8 mouse cellular contexts compared by ENCODE assay signal in the genomic region with DNA sequence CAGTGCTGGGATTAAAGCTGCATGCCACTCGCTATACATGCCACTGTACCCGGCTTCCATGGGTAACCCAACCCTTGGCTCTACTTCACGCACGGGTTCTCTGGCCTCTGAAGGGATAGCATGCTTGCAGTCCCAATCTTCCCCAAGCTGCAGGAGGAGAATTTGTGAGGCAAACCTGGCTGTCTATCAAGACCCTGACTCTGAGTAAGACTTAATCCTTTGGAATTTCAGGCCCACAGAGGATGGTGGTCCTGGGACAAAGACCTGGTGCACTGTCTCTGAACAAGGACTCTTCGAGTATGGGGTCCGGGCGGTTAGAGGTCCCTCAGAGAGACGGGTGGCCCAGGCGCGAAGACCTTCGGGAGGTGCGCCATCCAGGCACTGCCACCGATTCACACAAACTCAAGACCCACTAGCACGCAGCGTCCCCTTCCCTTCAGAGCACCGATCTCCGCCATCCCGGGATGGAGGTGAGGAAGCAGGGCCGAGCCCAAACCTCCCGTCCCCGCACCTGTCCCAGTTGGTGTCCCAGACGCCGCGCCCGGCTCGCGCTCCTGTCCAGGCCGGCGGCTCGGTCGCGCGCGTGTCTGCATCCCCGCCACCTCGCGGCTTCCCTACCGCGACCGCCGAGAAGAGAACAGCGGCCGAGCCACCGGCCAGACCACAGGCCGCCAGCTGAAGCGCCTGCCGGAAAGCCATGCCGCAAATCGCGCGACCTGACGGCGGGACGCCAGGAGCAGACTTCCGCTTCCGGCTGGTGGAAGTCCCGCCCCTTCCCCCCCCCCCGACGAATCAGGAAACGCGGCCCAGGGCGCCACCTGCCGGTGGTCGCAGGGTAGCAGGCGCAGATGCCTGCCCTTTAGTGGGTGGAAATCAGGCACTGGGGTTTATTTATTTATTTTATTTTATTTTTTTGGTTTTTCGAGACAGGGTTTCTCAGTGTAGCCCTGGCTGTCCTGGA. TPM values are rescaled to one million over a fixed set of nuclear protein-coding genes. Genes with fewer than 3 reads are reported as not detected.
A peak's percentile ranks its signal among the peaks of the same experiment; 100 is the strongest.
DNase-seq lines count a peak whose midpoint lies in the region; ATAC-seq and TF ChIP-seq lines count a peak whose summit lies in the region.

A gene (minus strand): TSS at position 773 of the 961 bp plus-strand sequence.

- peaks cover 36% of the 10 kb centered on the region for H3K36me3 ChIP-seq in forebrain, embryonic 10.5 days (replicated peaks)
- peaks cover 23% of the 10 kb centered on the region for H3K36me3 ChIP-seq in heart, embryonic 15.5 days
- peaks cover 21% of the 10 kb centered on the region for H3K36me3 ChIP-seq in liver, embryonic 14.5 days (replicated peaks; ENCODE audit: control insufficient read depth, insufficient read depth, low read depth)
- peaks cover 11% of the 10 kb centered on the region for H3K36me3 ChIP-seq in neural tube, embryonic 11.5 days (ENCODE audit: control insufficient read depth, insufficient read depth, low read length)
- peaks cover 16% of the 10 kb centered on the region for H3K36me3 ChIP-seq in stomach, postnatal 0 days (ENCODE audit: control insufficient read depth, insufficient read depth, low read length)

- under 1% methylated on average over 66 of the region's 66 CpGs for WGBS in forebrain, embryonic 10.5 days
- WGBS in heart, embryonic 15.5 days: 1% methylated on average over 65 of the region's 66 CpGs
- under 1% methylated on average over 61 of the region's 66 CpGs for WGBS in liver, embryonic 14.5 days (ENCODE audit: insufficient replicate concordance)
- WGBS in neural tube, embryonic 11.5 days: 1% methylated on average over 64 of the region's 66 CpGs
- under 1% methylated on average over 51 of the region's 66 CpGs for WGBS in stomach, postnatal 0 days

- ATAC-seq in CD4-positive, CD25-positive, alpha-beta regulatory T cell, adult 4 months: peak; percentile 80
- ATAC-seq in heart, embryonic 15.5 days (replicated peaks; ENCODE audit: insufficient number of reproducible peaks, insufficient read depth, low FRiP score, low read depth): peak; percentile 77
- ATAC-seq in liver, embryonic 14.5 days (ENCODE audit: insufficient read depth): peak; percentile 84
- peak; percentile 90 for ATAC-seq in neural tube, embryonic 11.5 days (ENCODE audit: insufficient read depth, low FRiP score, low TSS enrichment)
- ATAC-seq in stomach, postnatal 0 days (ENCODE audit: low FRiP score, low TSS enrichment): peak; percentile 95

- 0 out of 2 replicates have a peak, but pooled peaks have one; percentile 13 for TF ChIP-seq EP300 in liver, embryonic 14.5 days (IDR thresholded peaks at IDR 0.05; ENCODE audit: low read depth)
- TF ChIP-seq EP300 in stomach, postnatal 0 days (optimal IDR thresholded peaks at IDR 0.05): no peak

- no peaks in the 10 kb centered on the region for H3K27me3 ChIP-seq in forebrain, embryonic 10.5 days (ENCODE audit: poor library complexity, severe bottlenecking)
- no peaks in the 10 kb centered on the region for H3K27me3 ChIP-seq in heart, embryonic 15.5 days
- no peaks in the 10 kb centered on the region for H3K27me3 ChIP-seq in liver, embryonic 14.5 days (ENCODE audit: control insufficient read depth, insufficient read depth, low read length)
- H3K27me3 ChIP-seq in neural tube, embryonic 11.5 days (ENCODE audit: control insufficient read depth, insufficient read depth, low read length): no peaks in the 10 kb centered on the region
- H3K27me3 ChIP-seq in stomach, postnatal 0 days (ENCODE audit: control insufficient read depth, insufficient read depth, low read length): no peaks in the 10 kb centered on the region

- H3K9ac ChIP-seq in heart, embryonic 15.5 days: peak within 1 kb of the TSS; percentile 89
- peak within 1 kb of the TSS; percentile 90 for H3K9ac ChIP-seq in liver, embryonic 14.5 days (replicated peaks)
- peak within 1 kb of the TSS; percentile 94 for H3K9ac ChIP-seq in neural tube, embryonic 11.5 days (ENCODE audit: low read length)
- H3K9ac ChIP-seq in stomach, postnatal 0 days (ENCODE audit: low read length): peak within 1 kb of the TSS; percentile 89

- H3K4me3 ChIP-seq in forebrain, embryonic 10.5 days: peak within 1 kb of the TSS; percentile 95
- H3K4me3 ChIP-seq in heart, embryonic 15.5 days: peak within 1 kb of the TSS; percentile 97
- peak within 1 kb of the TSS; percentile 70 to 87 for H3K4me3 ChIP-seq in liver, embryonic 14.5 days (ENCODE audit: insufficient read depth in 1 of 2, low read depth in 2 of 2, low read length in 2 of 2)
- peak within 1 kb of the TSS; percentile 97 for H3K4me3 ChIP-seq in neural tube, embryonic 11.5 days (ENCODE audit: low read depth, low read length)
- peak within 1 kb of the TSS; percentile 83 for H3K4me3 ChIP-seq in stomach, postnatal 0 days (ENCODE audit: low read depth, low read length)

- DNase-seq in c-Kit-negative CD71-positive TER-119-positive erythroid progenitor cells, embryonic 14.5 days (ENCODE audit: low read depth, low spot score): peak; percentile 82
- peak; percentile 95 for DNase-seq in forebrain, embryonic 10.5 days (ENCODE audit: extremely low spot score, low spot score)
- DNase-seq in kidney, postnatal 25 days: peak; percentile 93 to 95
- peak; percentile 77 to 81 (median 77) for DNase-seq in liver, embryonic 14.5 days (ENCODE audit: low read depth in 3 of 3, low spot score in 3 of 3)
- peak; percentile 93 for DNase-seq in neural tube, embryonic 11.5 days (ENCODE audit: low spot score)
- peak; percentile 96 for DNase-seq in stomach, postnatal 0 days (ENCODE audit: low spot score)

- TF ChIP-seq CTCF in liver, embryonic 14.5 days (IDR thresholded peaks at IDR 0.05; ENCODE audit: low read depth): peak; percentile 93
- TF ChIP-seq CTCF in stomach, postnatal 0 days (IDR thresholded peaks at IDR 0.05; ENCODE audit: low read depth): peak; percentile 87

- peak within 1 kb of the TSS; percentile 92 for H3K27ac ChIP-seq in forebrain, embryonic 10.5 days
- peak within 1 kb of the TSS; percentile 69 for H3K27ac ChIP-seq in heart, embryonic 15.5 days
- no peak within 1 kb of the TSS for H3K27ac ChIP-seq in liver, embryonic 14.5 days
- 0 out of 2 replicates have a peak within 1 kb of the TSS, but pooled peaks have one; percentile 53 for H3K27ac ChIP-seq in neural tube, embryonic 11.5 days (ENCODE audit: low read depth, low read length)
- H3K27ac ChIP-seq in stomach, postnatal 0 days (replicated peaks): peak within 1 kb of the TSS; percentile 78

- H3K4me1 ChIP-seq in forebrain, embryonic 10.5 days: peaks cover 13% of the 10 kb centered on the region
- H3K4me1 ChIP-seq in heart, embryonic 15.5 days (replicated peaks): peaks cover 5% of the 10 kb centered on the region
- peaks cover 8 to 14% of the 10 kb centered on the region in 2 experiments for H3K4me1 ChIP-seq in liver, embryonic 14.5 days (replicated peaks; ENCODE audit: control insufficient read depth in 2 of 2, insufficient read depth in 2 of 2, low read length in 1 of 2)
- peaks cover 5% of the 10 kb centered on the region for H3K4me1 ChIP-seq in neural tube, embryonic 11.5 days (ENCODE audit: control insufficient read depth, insufficient read depth, low read length)
- H3K4me1 ChIP-seq in stomach, postnatal 0 days (replicated peaks; ENCODE audit: control insufficient read depth, insufficient read depth): peaks cover 3% of the 10 kb centered on the region; the same call in 1 of the 2 replicates

- peak within 1 kb of the TSS; percentile 77 for H3K4me2 ChIP-seq in heart, embryonic 15.5 days
- H3K4me2 ChIP-seq in liver, embryonic 14.5 days (ENCODE audit: low read depth): peak within 1 kb of the TSS; percentile 91
- peak within 1 kb of the TSS; percentile 95 for H3K4me2 ChIP-seq in neural tube, embryonic 11.5 days (ENCODE audit: low read depth)
- peak within 1 kb of the TSS; percentile 89 for H3K4me2 ChIP-seq in stomach, postnatal 0 days (replicated peaks; ENCODE audit: low read depth)

- no peaks in the 10 kb centered on the region for H3K9me3 ChIP-seq in forebrain, embryonic 10.5 days
- H3K9me3 ChIP-seq in heart, embryonic 15.5 days (replicated peaks): no peaks in the 10 kb centered on the region
- no peaks in the 10 kb centered on the region for H3K9me3 ChIP-seq in liver, embryonic 14.5 days (ENCODE audit: control insufficient read depth, low read length)
- H3K9me3 ChIP-seq in neural tube, embryonic 11.5 days (ENCODE audit: control insufficient read depth, low read length): no peaks in the 10 kb centered on the region
- no peaks in the 10 kb centered on the region for H3K9me3 ChIP-seq in stomach, postnatal 0 days (ENCODE audit: control insufficient read depth, low read length)

RNA-seq across cellular contexts. Expression of the gene that starts here (rescaled TPM):
- 10 to 100 TPM; 29.2 to 31.7 TPM for polyA plus RNA-seq in CD4-positive, CD25-positive, alpha-beta regulatory T cell, adult 4 months (2017; shearing (Covaris generic))
- polyA plus RNA-seq in forebrain, embryonic 10.5 days (2016; fragmentation: Nextera tagmentation; extraction: Ambion mirVana): 102 and 105 TPM in 2 replicates
- polyA plus RNA-seq in heart, embryonic 15.5 days (2015; fragmentation: Nextera tagmentation; extraction: Ambion mirVana): 40.2 and 49.7 TPM in 2 replicates
- 17.0 and 17.6 TPM in 2 replicates for polyA plus RNA-seq in liver, embryonic 14.5 days (2012; rRNA removed)
- 26.3 and 31.4 TPM in 2 replicates for polyA plus RNA-seq in liver, embryonic 14.5 days (2014; fragmentation: Nextera tagmentation; extraction: Ambion mirVana)
- 95.2 and 106 TPM in 2 replicates for polyA plus RNA-seq in neural tube, embryonic 11.5 days (2014; fragmentation: Nextera tagmentation; extraction: Ambion mirVana)
- polyA plus RNA-seq in stomach, postnatal 0 days (2015; fragmentation: Nextera tagmentation; extraction: Ambion mirVana): 31.4 and 31.8 TPM in 2 replicates
